Mouse (Mus musculus): ENCODE data around the gene Timm8b. TPM values are rescaled to one million over a fixed set of nuclear protein-coding genes. Genes with fewer than 3 reads are reported as not detected.

Timm8b gene
- polyA plus RNA-seq, 1 experiment from 2014 or later = 292 TPM

- H3K27ac ChIP-seq (ENCODE audit: low read depth, low read length) = no peak overlapping the region
- no peak overlapping the region for H3K9ac ChIP-seq (ENCODE audit: low read depth, low read length)
- no peaks in the 10 kb centered on the region for H3K27me3 ChIP-seq (ENCODE audit: control insufficient read depth, insufficient read depth, low read length)
- WGBS (ENCODE audit: insufficient replicate concordance) = 77% methylated on average over 12 of the region's 12 CpGs
- H3K4me3 ChIP-seq (ENCODE audit: low read depth, low read length) = no peak overlapping the region
- no peaks in the 10 kb centered on the region for H3K9me3 ChIP-seq (replicated peaks; ENCODE audit: control insufficient read depth, low read length)
- peaks cover 30% of the 10 kb centered on the region for H3K36me3 ChIP-seq (ENCODE audit: control insufficient read depth, insufficient read depth, low read length)
- H3K4me1 ChIP-seq (ENCODE audit: control insufficient read depth, insufficient read depth, low read length) = no peaks in the 10 kb centered on the region
- no peak overlapping the region for H3K4me2 ChIP-seq
- no peak for ATAC-seq (replicated peaks; ENCODE audit: insufficient number of reproducible peaks, low FRiP score, low TSS enrichment)
These were observed 8.8 kb upstream of the Timm8b start for GRCm38 (mm10) chr9:50594794-50595417.

GRCm38 (mm10) chr9:50596973-50597372 lies 6.7 kb upstream of the Timm8b start:
- no peak for ATAC-seq (replicated peaks; ENCODE audit: insufficient number of reproducible peaks, low FRiP score, low TSS enrichment)
- no peak overlapping the region for H3K27ac ChIP-seq (ENCODE audit: low read depth, low read length)
- 93% methylated on average over 8 of the region's 8 CpGs for WGBS (ENCODE audit: insufficient replicate concordance)
- no peaks in the 10 kb centered on the region for H3K27me3 ChIP-seq (ENCODE audit: control insufficient read depth, insufficient read depth, low read length)
- peaks cover 7% of the 10 kb centered on the region for H3K4me1 ChIP-seq (ENCODE audit: control insufficient read depth, insufficient read depth, low read length)
- no peaks in the 10 kb centered on the region for H3K9me3 ChIP-seq (replicated peaks; ENCODE audit: control insufficient read depth, low read length)
- H3K4me3 ChIP-seq (ENCODE audit: low read depth, low read length) = no peak overlapping the region
- peaks cover 36% of the 10 kb centered on the region for H3K36me3 ChIP-seq (ENCODE audit: control insufficient read depth, insufficient read depth, low read length)
- no peak overlapping the region for H3K4me2 ChIP-seq
- no peak overlapping the region for H3K9ac ChIP-seq (ENCODE audit: low read depth, low read length)

- ATAC-seq (replicated peaks; ENCODE audit: insufficient number of reproducible peaks, low FRiP score, low TSS enrichment) = no peak
- peak overlapping the region; percentile 34; the same call in 1 of the 2 replicates for H3K9ac ChIP-seq (ENCODE audit: low read depth, low read length)
- 69% methylated on average over 6 of the region's 6 CpGs for WGBS (ENCODE audit: insufficient replicate concordance)
- no peaks in the 10 kb centered on the region for H3K27me3 ChIP-seq (ENCODE audit: control insufficient read depth, insufficient read depth, low read length)
- no peak overlapping the region for H3K27ac ChIP-seq (ENCODE audit: low read depth, low read length)
- peak overlapping the region; percentile 83; the same call in 1 of the 2 replicates for H3K4me3 ChIP-seq (ENCODE audit: low read depth, low read length)
- H3K9me3 ChIP-seq (replicated peaks; ENCODE audit: control insufficient read depth, low read length) = no peaks in the 10 kb centered on the region
- peaks cover 22% of the 10 kb centered on the region for H3K4me1 ChIP-seq (ENCODE audit: control insufficient read depth, insufficient read depth, low read length)
- H3K36me3 ChIP-seq (ENCODE audit: control insufficient read depth, insufficient read depth, low read length) = peaks cover 31% of the 10 kb centered on the region
- peak overlapping the region; percentile 81 for H3K4me2 ChIP-seq
These were observed 2.2 kb upstream of the Timm8b start for GRCm38 (mm10) chr9:50601536-50601935.

- peak overlapping the region; percentile 83 for H3K4me3 ChIP-seq (ENCODE audit: low read depth, low read length)
- peak overlapping the region; percentile 96 for H3K9ac ChIP-seq (ENCODE audit: low read depth, low read length)
- no peak for ATAC-seq (replicated peaks; ENCODE audit: insufficient number of reproducible peaks, low FRiP score, low TSS enrichment)
- 69% methylated on average over 7 of the region's 7 CpGs for WGBS (ENCODE audit: insufficient replicate concordance)
- H3K27ac ChIP-seq (ENCODE audit: low read depth, low read length) = no peak overlapping the region
- H3K4me2 ChIP-seq = peak overlapping the region; percentile 81
- peaks cover 22% of the 10 kb centered on the region for H3K4me1 ChIP-seq (ENCODE audit: control insufficient read depth, insufficient read depth, low read length)
- no peaks in the 10 kb centered on the region for H3K9me3 ChIP-seq (replicated peaks; ENCODE audit: control insufficient read depth, low read length)
- peaks cover 24% of the 10 kb centered on the region for H3K36me3 ChIP-seq (ENCODE audit: control insufficient read depth, insufficient read depth, low read length)
- H3K27me3 ChIP-seq (ENCODE audit: control insufficient read depth, insufficient read depth, low read length) = no peaks in the 10 kb centered on the region
These were observed 1.5 kb upstream of the Timm8b start for GRCm38 (mm10) chr9:50602055-50602845.

GRCm38 (mm10) chr9:50603998-50604324 lies 251 bp downstream of the Timm8b start:
- H3K4me3 ChIP-seq (ENCODE audit: low read depth, low read length) = peak overlapping the region; percentile 83
- H3K9me3 ChIP-seq (replicated peaks; ENCODE audit: control insufficient read depth, low read length) = no peaks in the 10 kb centered on the region
- H3K4me2 ChIP-seq = peak overlapping the region; percentile 81
- peaks cover 17% of the 10 kb centered on the region for H3K36me3 ChIP-seq (ENCODE audit: control insufficient read depth, insufficient read depth, low read length)
- 0% methylated on average over 24 of the region's 24 CpGs for WGBS (ENCODE audit: insufficient replicate concordance)
- peak; percentile 75 for ATAC-seq (replicated peaks; ENCODE audit: insufficient number of reproducible peaks, low FRiP score, low TSS enrichment)
- H3K27me3 ChIP-seq (ENCODE audit: control insufficient read depth, insufficient read depth, low read length) = no peaks in the 10 kb centered on the region
- peak overlapping the region; percentile 85 for H3K27ac ChIP-seq (ENCODE audit: low read depth, low read length)
- H3K9ac ChIP-seq (ENCODE audit: low read depth, low read length) = peak overlapping the region; percentile 96
- peaks cover 22% of the 10 kb centered on the region for H3K4me1 ChIP-seq (ENCODE audit: control insufficient read depth, insufficient read depth, low read length)

- Histone ChIP-seq H3K27me3 (ENCODE audit: control insufficient read depth, insufficient read depth, low read length) (no peaks in the 10 kb centered on the region), H3K36me3 (ENCODE audit: control insufficient read depth, insufficient read depth, low read length) (peaks cover 17% of the 10 kb centered on the region), H3K9me3 (replicated peaks; ENCODE audit: control insufficient read depth, low read length) (no peaks in the 10 kb centered on the region), H3K4me1 (ENCODE audit: control insufficient read depth, insufficient read depth, low read length) (peaks cover 22% of the 10 kb centered on the region), H3K27ac (ENCODE audit: low read depth, low read length) (peak overlapping the region; percentile 85), H3K9ac (ENCODE audit: low read depth, low read length) (peak overlapping the region; percentile 96), H3K4me2 (peak overlapping the region; percentile 81), H3K4me3 (ENCODE audit: low read depth, low read length) (peak overlapping the region; percentile 83)
- WGBS (ENCODE audit: insufficient replicate concordance) = 3% methylated on average over 6 of the region's 6 CpGs
- 0 out of 2 replicates have a peak, but pooled peaks have one; percentile 11 for ATAC-seq (replicated peaks; ENCODE audit: insufficient number of reproducible peaks, low FRiP score, low TSS enrichment)
These were observed 628 bp downstream of the Timm8b start for GRCm38 (mm10) chr9:50604338-50604737.

GRCm38 (mm10) chr9:50612115-50612514 lies 8.4 kb downstream of the Timm8b start:
- H3K36me3 ChIP-seq (ENCODE audit: control insufficient read depth, insufficient read depth, low read length) = peaks cover 30% of the 10 kb centered on the region
- H3K4me1 ChIP-seq (ENCODE audit: control insufficient read depth, insufficient read depth, low read length) = peaks cover 5% of the 10 kb centered on the region; the same call in 1 of the 2 replicates
- no peak overlapping the region for H3K9ac ChIP-seq (ENCODE audit: low read depth, low read length)
- no peaks in the 10 kb centered on the region for H3K27me3 ChIP-seq (ENCODE audit: control insufficient read depth, insufficient read depth, low read length)
- no peak overlapping the region for H3K4me2 ChIP-seq
- 88% methylated on average over 4 of the region's 4 CpGs for WGBS (ENCODE audit: insufficient replicate concordance)
- no peak overlapping the region for H3K27ac ChIP-seq (ENCODE audit: low read depth, low read length)
- ATAC-seq (replicated peaks; ENCODE audit: insufficient number of reproducible peaks, low FRiP score, low TSS enrichment) = no peak
- H3K4me3 ChIP-seq (ENCODE audit: low read depth, low read length) = no peak overlapping the region
- no peaks in the 10 kb centered on the region for H3K9me3 ChIP-seq (replicated peaks; ENCODE audit: control insufficient read depth, low read length)

GRCm38 (mm10) chr9:50616161-50616560 lies 12.5 kb downstream of the Timm8b start:
- H3K4me2 ChIP-seq = peak overlapping the region; percentile 79
- 32% methylated on average over 11 of the region's 11 CpGs for WGBS (ENCODE audit: insufficient replicate concordance)
- H3K36me3 ChIP-seq (ENCODE audit: control insufficient read depth, insufficient read depth, low read length) = peaks cover 13% of the 10 kb centered on the region; the same call in 1 of the 2 replicates
- H3K9me3 ChIP-seq (replicated peaks; ENCODE audit: control insufficient read depth, low read length) = no peaks in the 10 kb centered on the region
- H3K4me1 ChIP-seq (ENCODE audit: control insufficient read depth, insufficient read depth, low read length) = peaks cover 5% of the 10 kb centered on the region; the same call in 1 of the 2 replicates
- peak overlapping the region; percentile 92 for H3K4me3 ChIP-seq (ENCODE audit: low read depth, low read length)
- no peaks in the 10 kb centered on the region for H3K27me3 ChIP-seq (ENCODE audit: control insufficient read depth, insufficient read depth, low read length)
- ATAC-seq (replicated peaks; ENCODE audit: insufficient number of reproducible peaks, low FRiP score, low TSS enrichment) = no peak
- H3K9ac ChIP-seq (ENCODE audit: low read depth, low read length) = peak overlapping the region; percentile 91
- H3K27ac ChIP-seq (ENCODE audit: low read depth, low read length) = 0 out of 2 replicates have a peak overlapping the region, but pooled peaks have one; percentile 95

Measured in heart, embryonic 11.5 days (tissue).